Mouse (Mus musculus) heart, postnatal 25 days (tissue): ENCODE data around the gene Ppif. TPM values are rescaled to one million over a fixed set of nuclear protein-coding genes. Genes with fewer than 3 reads are reported as not detected.

Source experiments
- total RNA-seq, 2 experiments: library from RNA; stranded (reverse); gene quantifications; 2 replicates each; pipeline ENCODE4 v1.2.3; 2021

Gene Ppif
- total RNA-seq, 2 experiments from 2014 or later: 277 to 296 TPM

Other genes with a start within 250 kb of the Ppif start
- gene Zmiz1, start 235.0 kb upstream of the Ppif start, total RNA-seq: 10 to 100 TPM; 40.2 to 49.9 TPM
- gene Zcchc24, start 74.9 kb downstream of the Ppif start, total RNA-seq: 10 to 100 TPM; 33.3 to 35.7 TPM
- 10 to 100 TPM; 72.3 to 80.0 TPM for gene Anxa11, start 148.0 kb downstream of the Ppif start, total RNA-seq
- 1 to 10 TPM; 3.0 to 3.6 TPM for gene Plac9a, start 208.9 kb downstream of the Ppif start, total RNA-seq
- gene Tmem254a, start 233.5 kb downstream of the Ppif start, total RNA-seq: 1 to 10 TPM in 1 of 2 experiments, under 1 TPM in 1; 0.96 to 1.1 TPM
- not detected for gene Cphx1, start 244.2 kb downstream of the Ppif start, total RNA-seq